Mouse (Mus musculus) cortical plate, adult 2 months (tissue): Measurements from ENCODE around the gene Aldh1a2.

Experiments
- CTCF ChIP-seq: fragments of 200-500 bp; IDR thresholded peaks from 2 replicates; pipeline ENCODE4 v1.5.1; 2011; ENCODE audit warnings: mild to moderate bottlenecking, control low read depth, low read length; ENCODE audit not compliant: insufficient read depth; ENCODE audit errors: extremely low read depth
- POLR2A ChIP-seq: fragments of 200-500 bp; IDR thresholded peaks from 2 replicates; pipeline ENCODE4 v1.6.1; 2011; ENCODE audit warnings: mild to moderate bottlenecking, low read length, control low read depth; ENCODE audit not compliant: insufficient read depth; ENCODE audit errors: extremely low read depth

DNA sequence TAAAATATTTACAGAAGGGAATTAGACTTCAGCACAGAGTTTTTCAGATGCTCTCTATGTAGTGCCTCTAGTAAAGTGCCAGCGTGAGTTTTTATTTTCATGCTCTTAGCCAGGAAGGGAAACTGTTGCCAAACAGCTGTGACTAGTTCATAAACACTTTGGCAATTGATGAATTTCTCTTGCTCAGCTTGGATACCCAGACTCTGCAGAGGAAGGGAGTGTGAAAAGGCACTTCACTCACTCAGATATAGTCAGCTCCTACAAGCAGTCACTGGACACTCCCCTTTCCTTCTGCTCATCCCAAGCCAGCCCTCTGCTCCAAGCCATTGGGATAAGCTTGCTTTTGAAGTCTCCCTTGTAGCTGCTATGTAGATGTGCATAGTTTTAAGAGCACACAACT lies 21.0 kb downstream of the Aldh1a2 start:
- TF ChIP-seq CTCF (no peak), POLR2A (no peak)
